Mouse (Mus musculus): ENCODE measurements around the gene Bcl6.

The Bcl6 gene

GRCm38 (mm10) chr16:23990161-23990970 is 1.7 kb upstream of the Bcl6 start:
- no peak for DNase-seq

- DNase-seq: peak; percentile 36 to 73
Observed at GRCm38 (mm10) chr16:23989209-23990160, 833 bp upstream of the Bcl6 start.

- no peak for DNase-seq
Observed at GRCm38 (mm10) chr16:23988157-23988465, 541 bp downstream of the Bcl6 start.

- peak; percentile 62 to 73 for DNase-seq
Observed at GRCm38 (mm10) chr16:23987341-23988156, 1.1 kb downstream of the Bcl6 start.

- DNase-seq: peak in 1 of 2 experiments; percentile 32
Observed at GRCm38 (mm10) chr16:23986871-23987270, 1.8 kb downstream of the Bcl6 start.

- DNase-seq: peak in 1 of 2 experiments; percentile 39
Observed at GRCm38 (mm10) chr16:23986176-23986575, 2.5 kb downstream of the Bcl6 start.

GRCm38 (mm10) chr16:23985467-23985861 is 3.2 kb downstream of the Bcl6 start:
- peak in 1 of 2 experiments; percentile 77 for DNase-seq

- DNase-seq: peak; percentile 59 to 72
Observed at GRCm38 (mm10) chr16:23984760-23985466, 3.7 kb downstream of the Bcl6 start.

GRCm38 (mm10) chr16:23984183-23984582 is 4.5 kb downstream of the Bcl6 start:
- peak; percentile 91 to 95 for DNase-seq

- peak; percentile 87 to 90 for DNase-seq
Observed at GRCm38 (mm10) chr16:23982891-23983588, 5.6 kb downstream of the Bcl6 start.

GRCm38 (mm10) chr16:23981925-23982851 is 6.5 kb downstream of the Bcl6 start:
- peak; percentile 88 to 94 for DNase-seq

- DNase-seq: peak; percentile 55 to 77
Observed at GRCm38 (mm10) chr16:23980991-23981720, 7.5 kb downstream of the Bcl6 start.

- DNase-seq: no peak
Observed at GRCm38 (mm10) chr16:23980201-23980870, 8.3 kb downstream of the Bcl6 start.

- no peak for DNase-seq
Observed at GRCm38 (mm10) chr16:23979446-23979845, 9.2 kb downstream of the Bcl6 start.

GRCm38 (mm10) chr16:23978495-23978894 is 10.2 kb downstream of the Bcl6 start:
- DNase-seq: no peak

GRCm38 (mm10) chr16:23977732-23978131 is 10.9 kb downstream of the Bcl6 start:
- DNase-seq: no peak

- DNase-seq: no peak
Observed at GRCm38 (mm10) chr16:23976196-23976595, 12.5 kb downstream of the Bcl6 start.

GRCm38 (mm10) chr16:23973635-23974367 is 14.9 kb downstream of the Bcl6 start:
- no peak for DNase-seq
